Mouse (Mus musculus): ENCODE results near the gene Fancg.
"Not testable (repeated sequence)": the region's sequence is repeated elsewhere in the genome, so short reads cannot be mapped to it uniquely, and the experiment has no call there.

The Fancg gene

GRCm38 (mm10) chr4:42998022-42998421 is 12.3 kb downstream of the Fancg start:
- no peak for DNase-seq

GRCm38 (mm10) chr4:42988296-42988695 is 22.0 kb downstream of the Fancg start:
- no peak for DNase-seq

GRCm38 (mm10) chr4:42980467-42980866 is 29.8 kb downstream of the Fancg start:
- not testable (repeated sequence) for DNase-seq

- DNase-seq = no peak
These were observed 32.2 kb downstream of the Fancg start for GRCm38 (mm10) chr4:42978062-42978461.

- no peak for DNase-seq
These were observed 36.4 kb downstream of the Fancg start for GRCm38 (mm10) chr4:42973868-42974267.

GRCm38 (mm10) chr4:42972952-42973351 is 37.4 kb downstream of the Fancg start:
- DNase-seq = no peak

GRCm38 (mm10) chr4:42969304-42969703 is 41.0 kb downstream of the Fancg start, which contains the start of gene 1700022I11Rik:
Gene 1700022I11Rik (plus strand): TSS chr4:42969604.
- no peak for DNase-seq

- peak in 1 of 2 experiments; percentile 54 for DNase-seq
These were observed 45.1 kb downstream of the Fancg start for GRCm38 (mm10) chr4:42965039-42965719.

- DNase-seq = no peak
These were observed 46.8 kb downstream of the Fancg start for GRCm38 (mm10) chr4:42963480-42963879.

GRCm38 (mm10) chr4:42961592-42961991 is 48.7 kb downstream of the Fancg start:
- peak; percentile 43 to 66 for DNase-seq

GRCm38 (mm10) chr4:42959382-42959781 is 50.9 kb downstream of the Fancg start:
- no peak for DNase-seq

GRCm38 (mm10) chr4:42958942-42959341 is 51.4 kb downstream of the Fancg start:
- DNase-seq = no peak

GRCm38 (mm10) chr4:42957979-42958378 is 52.3 kb downstream of the Fancg start:
- no peak for DNase-seq

- DNase-seq = no peak
These were observed 53.0 kb downstream of the Fancg start for GRCm38 (mm10) chr4:42957306-42957705.

- no peak for DNase-seq
These were observed 53.7 kb downstream of the Fancg start for GRCm38 (mm10) chr4:42956581-42956980.

- no peak for DNase-seq
These were observed 55.1 kb downstream of the Fancg start for GRCm38 (mm10) chr4:42955200-42955599.

- peak; percentile 61 to 76 for DNase-seq
These were observed 56.0 kb downstream of the Fancg start for GRCm38 (mm10) chr4:42954297-42954696.

GRCm38 (mm10) chr4:42953435-42954094 is 56.7 kb downstream of the Fancg start:
- no peak for DNase-seq

GRCm38 (mm10) chr4:42952563-42952962 is 57.7 kb downstream of the Fancg start:
- DNase-seq = no peak
